Mouse (Mus musculus) telencephalon, adult 2 months (tissue): ENCODE results near the gene Prkcb.
"Not testable (repeated sequence)": the region's sequence is repeated elsewhere in the genome, so short reads cannot be mapped to it uniquely, and the experiment has no call there.

ENCODE experiments used
- DNase-seq: peaks from one replicate; pipeline ENCODE4 v3.0.0-alpha.2; 2011; ENCODE audit warnings: low read depth, low spot score

The Prkcb gene

GRCm38 (mm10) chr7:122288605-122289242 is at the start of gene Prkcb:
Prkcb (plus strand) TSS chr7:122288751.
- DNase-seq: peak; percentile 79

GRCm38 (mm10) chr7:122238939-122239338 is 49.6 kb upstream of the Prkcb start:
- DNase-seq: no peak

GRCm38 (mm10) chr7:122240413-122241119 is 48.0 kb upstream of the Prkcb start:
- no peak for DNase-seq

GRCm38 (mm10) chr7:122242260-122242659 is 46.3 kb upstream of the Prkcb start:
- DNase-seq: no peak

GRCm38 (mm10) chr7:122242744-122243143 is 45.8 kb upstream of the Prkcb start:
- DNase-seq: not testable (repeated sequence)

- DNase-seq: no peak
These were observed 44.4 kb upstream of the Prkcb start for GRCm38 (mm10) chr7:122244166-122244565.

- no peak for DNase-seq
These were observed 44.0 kb upstream of the Prkcb start for GRCm38 (mm10) chr7:122244584-122244983.

- DNase-seq: no peak
These were observed 42.6 kb upstream of the Prkcb start for GRCm38 (mm10) chr7:122245976-122246375.

- DNase-seq: no peak
These were observed 41.2 kb upstream of the Prkcb start for GRCm38 (mm10) chr7:122247254-122247864.

GRCm38 (mm10) chr7:122249321-122249821 is 39.2 kb upstream of the Prkcb start:
- peak; percentile 80 for DNase-seq

- DNase-seq: peak; percentile 83
These were observed 37.1 kb upstream of the Prkcb start for GRCm38 (mm10) chr7:122251197-122252011.

- DNase-seq: no peak
These were observed 31.8 kb upstream of the Prkcb start for GRCm38 (mm10) chr7:122256722-122257121.

GRCm38 (mm10) chr7:122258521-122258920 is 30.0 kb upstream of the Prkcb start:
- no peak for DNase-seq

- DNase-seq: no peak
These were observed 28.4 kb upstream of the Prkcb start for GRCm38 (mm10) chr7:122260055-122260602.

GRCm38 (mm10) chr7:122268983-122269486 is 19.5 kb upstream of the Prkcb start:
- DNase-seq: no peak

GRCm38 (mm10) chr7:122272334-122272733 is 16.2 kb upstream of the Prkcb start:
- DNase-seq: no peak

GRCm38 (mm10) chr7:122279580-122279979 is 9.0 kb upstream of the Prkcb start:
- no peak for DNase-seq

- DNase-seq: no peak
These were observed 8.2 kb upstream of the Prkcb start for GRCm38 (mm10) chr7:122280334-122280733.

- DNase-seq: no peak
These were observed 6.0 kb upstream of the Prkcb start for GRCm38 (mm10) chr7:122282584-122282983.

- no peak for DNase-seq
These were observed 1.3 kb upstream of the Prkcb start for GRCm38 (mm10) chr7:122287217-122287616.
